In the genomic region with DNA sequence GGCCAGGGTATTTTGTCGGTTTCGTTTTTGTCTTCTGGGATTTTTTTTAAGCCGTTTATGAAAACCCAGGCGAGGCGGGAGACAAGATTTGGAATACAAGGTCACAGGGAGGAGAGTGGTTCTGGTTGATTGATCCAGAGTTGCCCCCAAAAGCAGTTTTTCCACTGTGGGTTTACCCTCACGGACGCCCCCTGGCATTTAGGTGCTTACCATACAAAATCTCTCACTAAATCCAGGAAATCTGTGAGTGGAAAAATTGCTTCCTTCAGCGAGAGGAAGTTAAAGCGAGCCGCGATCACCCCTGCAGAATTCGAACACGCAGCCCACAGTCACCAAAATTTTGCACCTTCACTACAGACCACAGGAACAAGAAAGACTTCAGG, we compare ENCODE assay signal across 7 mouse cellular contexts. TPM values are rescaled to one million over a fixed set of nuclear protein-coding genes. Genes with fewer than 3 reads are reported as not detected.
DNase-seq lines count a peak whose midpoint lies in the region; ATAC-seq and TF ChIP-seq lines count a peak whose summit lies in the region.

No protein-coding gene starts in this region.

- peaks cover 12% of the 10 kb centered on the region; the same call in 1 of the 2 replicates for H3K4me1 ChIP-seq in lung, postnatal 0 days (ENCODE audit: insufficient read depth, low read depth, low read length)
- H3K4me1 ChIP-seq in forebrain, embryonic 10.5 days: peaks cover 27% of the 10 kb centered on the region
- peaks cover 9% of the 10 kb centered on the region for H3K4me1 ChIP-seq in limb, embryonic 11.5 days (ENCODE audit: control insufficient read depth, insufficient read depth, low read length)
- H3K4me1 ChIP-seq in olfactory bulb, adult 2 months (ENCODE audit: control insufficient read depth, insufficient read depth, low read length): peaks cover 8% of the 10 kb centered on the region

- H3K27ac ChIP-seq in lung, postnatal 0 days (ENCODE audit: low read length): peak overlapping the region; percentile 93
- H3K27ac ChIP-seq in forebrain, embryonic 10.5 days: peak overlapping the region; percentile 91
- H3K27ac ChIP-seq in limb, embryonic 11.5 days (replicated peaks; ENCODE audit: low read depth, low read length): no peak overlapping the region
- peak overlapping the region; percentile 96 for H3K27ac ChIP-seq in olfactory bulb, adult 2 months (ENCODE audit: insufficient read depth, low read depth, low read length)

- TF ChIP-seq CTCF in lung, postnatal 0 days (IDR thresholded peaks at IDR 0.05): no peak; the same call in 1 of the 2 replicates
- no peak for TF ChIP-seq CTCF in olfactory bulb, adult 2 months (IDR thresholded peaks at IDR 0.05; ENCODE audit: insufficient read depth, low read depth, low read length)

- peak overlapping the region; percentile 90 for H3K9ac ChIP-seq in lung, postnatal 0 days (replicated peaks; ENCODE audit: low read depth)
- H3K9ac ChIP-seq in limb, embryonic 11.5 days (ENCODE audit: low read length): peak overlapping the region; percentile 91

- H3K4me3 ChIP-seq in lung, postnatal 0 days (ENCODE audit: low read depth, low read length): peak overlapping the region; percentile 98
- H3K4me3 ChIP-seq in forebrain, embryonic 10.5 days: peak overlapping the region; percentile 83
- H3K4me3 ChIP-seq in limb, embryonic 11.5 days (ENCODE audit: low read depth, low read length): peak overlapping the region; percentile 82
- H3K4me3 ChIP-seq in olfactory bulb, adult 2 months (ENCODE audit: insufficient read depth, low read depth, low read length): peak overlapping the region; percentile 98

- H3K4me2 ChIP-seq in lung, postnatal 0 days (replicated peaks; ENCODE audit: low read depth, low read length): peak overlapping the region; percentile 83
- H3K4me2 ChIP-seq in limb, embryonic 11.5 days (ENCODE audit: low read depth, severe bottlenecking): peak overlapping the region; percentile 66

- no peak for TF ChIP-seq POLR2A in olfactory bulb, adult 2 months (IDR thresholded peaks at IDR 0.05; ENCODE audit: insufficient read depth, low read depth, low read length)

- H3K9me3 ChIP-seq in lung, postnatal 0 days (ENCODE audit: low read length): no peaks in the 10 kb centered on the region
- H3K9me3 ChIP-seq in forebrain, embryonic 10.5 days: no peaks in the 10 kb centered on the region
- H3K9me3 ChIP-seq in limb, embryonic 11.5 days (ENCODE audit: control insufficient read depth, low read length): no peaks in the 10 kb centered on the region

- no peaks in the 10 kb centered on the region for H3K36me3 ChIP-seq in lung, postnatal 0 days (ENCODE audit: insufficient read depth, low read length)
- no peaks in the 10 kb centered on the region for H3K36me3 ChIP-seq in forebrain, embryonic 10.5 days (replicated peaks)
- H3K36me3 ChIP-seq in limb, embryonic 11.5 days (ENCODE audit: control insufficient read depth, insufficient read depth, low read length): no peaks in the 10 kb centered on the region

- ATAC-seq in lung, postnatal 0 days: no peak
- no peak for ATAC-seq in limb, embryonic 11.5 days (ENCODE audit: insufficient number of reproducible peaks, low FRiP score, low TSS enrichment, low read depth)

- 17% methylated on average over 13 of the region's 13 CpGs for WGBS in lung, postnatal 0 days
- whole genome bisulfite sequencing in forebrain, embryonic 10.5 days: 26% methylated on average over 13 of the region's 13 CpGs
- WGBS in limb, embryonic 11.5 days: 29% methylated on average over 13 of the region's 13 CpGs
- WGBS in olfactory bulb, adult 2 months: 23% methylated on average over 13 of the region's 13 CpGs

- H3K27me3 ChIP-seq in lung, postnatal 0 days (replicated peaks; ENCODE audit: insufficient read depth, low read length): no peaks in the 10 kb centered on the region
- no peaks in the 10 kb centered on the region for H3K27me3 ChIP-seq in forebrain, embryonic 10.5 days (ENCODE audit: poor library complexity, severe bottlenecking)
- no peaks in the 10 kb centered on the region for H3K27me3 ChIP-seq in limb, embryonic 11.5 days (ENCODE audit: control insufficient read depth, insufficient read depth, low read length)

- no peak for TF ChIP-seq EP300 in lung, postnatal 0 days (IDR thresholded peaks at IDR 0.05)

- DNase-seq in lung, postnatal 0 days (ENCODE audit: low spot score): no peak
- DNase-seq in lung, postnatal 4 days: no peak
- DNase-seq in forebrain, embryonic 10.5 days (ENCODE audit: extremely low spot score, low spot score): no peak
- no peak for DNase-seq in limb, embryonic 11.5 days (ENCODE audit: low spot score)
- DNase-seq in ovary, postnatal 10 days (ENCODE audit: low spot score): no peak
- DNase-seq in cerebellum, adult 9-10 months: no peak

RNA-seq across cellular contexts. Expression of a gene that starts 0.3 kb away (rescaled TPM):
- 13.5 and 15.3 TPM in 2 replicates for polyA plus RNA-seq in lung, postnatal 0 days (2015; fragmentation: Nextera tagmentation; extraction: Ambion mirVana)
- polyA plus RNA-seq in forebrain, embryonic 10.5 days (2016; fragmentation: Nextera tagmentation; extraction: Ambion mirVana): 6.4 and 6.5 TPM in 2 replicates
- polyA plus RNA-seq in limb, embryonic 11.5 days (2014; fragmentation: Nextera tagmentation; extraction: Ambion mirVana): 11.3 and 12.9 TPM in 2 replicates
- 64.7 TPM in 1 of 2 replicates, not detected in the other for polyA plus RNA-seq in olfactory bulb, adult 2 months (2012; ENCODE audit: insufficient read depth, insufficient read length, low replicate concordance, missing spikeins)
